9 mouse cellular contexts compared by ENCODE assay signal in the genomic region with DNA sequence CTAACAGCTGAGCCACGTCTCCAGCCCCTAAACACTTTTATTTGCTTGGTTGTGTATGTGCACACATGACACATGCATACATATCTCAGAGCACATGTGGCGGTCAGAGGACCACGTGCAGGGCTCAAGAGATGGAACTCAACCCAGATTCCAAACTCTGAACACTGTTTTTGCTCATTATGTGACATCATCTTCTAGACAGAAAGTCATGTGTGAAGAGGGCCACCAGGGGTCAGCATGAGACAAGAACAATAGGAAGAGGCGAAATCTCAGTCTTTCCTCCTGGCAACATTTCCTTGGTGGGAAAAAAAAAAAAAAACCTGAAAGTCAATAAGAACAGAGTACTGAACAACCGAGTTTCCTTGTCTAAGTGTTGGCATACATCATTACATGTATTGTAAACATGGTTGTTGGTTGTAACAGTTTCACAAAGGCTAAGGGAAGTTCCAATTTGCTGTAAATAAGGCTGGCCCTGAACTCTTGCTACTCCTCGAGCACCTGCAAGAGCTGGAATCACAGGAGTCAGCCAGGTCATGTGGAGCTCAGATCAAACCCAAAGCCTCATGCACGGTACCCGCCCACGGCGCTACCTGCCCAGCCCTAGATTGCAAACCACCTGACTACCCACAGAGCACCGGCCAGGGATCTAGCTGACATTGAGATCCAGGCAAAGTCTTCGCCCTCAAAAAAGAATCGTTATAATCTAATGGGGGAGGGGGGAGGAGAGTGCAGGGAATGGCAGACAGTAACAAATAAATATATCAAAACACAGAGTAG. TPM values are rescaled to one million over a fixed set of nuclear protein-coding genes. Genes with fewer than 3 reads are reported as not detected.
DNase-seq lines count a peak whose midpoint lies in the region; ATAC-seq and TF ChIP-seq lines count a peak whose summit lies in the region.
"Had no signal": no experiment of that assay in that cellular context is flagged by ENCODE, and none has a peak within 500 bp of the region (broad histone marks: within the 10 kb centered on the region; RNA-seq: fewer than 3 reads in every experiment).

No protein-coding gene starts in this region.

- no peaks in the 10 kb centered on the region for H3K27me3 ChIP-seq in kidney, embryonic 15.5 days
- no peaks in the 10 kb centered on the region for H3K27me3 ChIP-seq in liver, embryonic 14.5 days (ENCODE audit: control insufficient read depth, insufficient read depth, low read length)
- H3K27me3 ChIP-seq in stomach, embryonic 16.5 days (ENCODE audit: control insufficient read depth, insufficient read depth, low read length), result no peaks in the 10 kb centered on the region
- H3K27me3 ChIP-seq: limb, embryonic 12.5 days had no signal

- no peak for ATAC-seq in kidney, embryonic 15.5 days (replicated peaks; ENCODE audit: low FRiP score)
- no peak for ATAC-seq in liver, embryonic 14.5 days (ENCODE audit: insufficient read depth)
- peak; percentile 21; the same call in 1 of the 2 replicates for ATAC-seq in stomach, embryonic 16.5 days (ENCODE audit: insufficient read depth, low FRiP score)

- TF ChIP-seq EP300 in liver, embryonic 14.5 days (IDR thresholded peaks at IDR 0.05; ENCODE audit: low read depth), result no peak

- no peak overlapping the region for H3K27ac ChIP-seq in kidney, embryonic 15.5 days
- H3K27ac ChIP-seq in liver, embryonic 14.5 days, result no peak overlapping the region
- H3K27ac ChIP-seq in stomach, embryonic 16.5 days (ENCODE audit: low read length), result no peak overlapping the region
- H3K27ac ChIP-seq: limb, embryonic 12.5 days had no signal

- no peaks in the 10 kb centered on the region for H3K36me3 ChIP-seq in kidney, embryonic 15.5 days
- H3K36me3 ChIP-seq in liver, embryonic 14.5 days (replicated peaks; ENCODE audit: control insufficient read depth, insufficient read depth, low read depth), result no peaks in the 10 kb centered on the region
- no peaks in the 10 kb centered on the region for H3K36me3 ChIP-seq in stomach, embryonic 16.5 days (ENCODE audit: control insufficient read depth, insufficient read depth, low read length)
- H3K36me3 ChIP-seq: limb, embryonic 12.5 days had no signal

- H3K4me3 ChIP-seq in kidney, embryonic 15.5 days (replicated peaks), result no peak overlapping the region
- no peak overlapping the region for H3K4me3 ChIP-seq in liver, embryonic 14.5 days (ENCODE audit: insufficient read depth in 1 of 2, low read depth in 2 of 2, low read length in 2 of 2)
- H3K4me3 ChIP-seq in stomach, embryonic 16.5 days (replicated peaks; ENCODE audit: low read length), result no peak overlapping the region
- H3K4me3 ChIP-seq: limb, embryonic 12.5 days had no signal

- H3K9ac ChIP-seq in kidney, embryonic 15.5 days, result no peak overlapping the region
- H3K9ac ChIP-seq in liver, embryonic 14.5 days (replicated peaks), result no peak overlapping the region
- H3K9ac ChIP-seq in stomach, embryonic 16.5 days (ENCODE audit: low read length), result no peak overlapping the region
- H3K9ac ChIP-seq: limb, embryonic 12.5 days had no signal

- H3K4me1 ChIP-seq in kidney, embryonic 15.5 days, result peaks cover 19% of the 10 kb centered on the region
- H3K4me1 ChIP-seq in liver, embryonic 14.5 days (replicated peaks; ENCODE audit: control insufficient read depth in 2 of 2, insufficient read depth in 2 of 2, low read length in 1 of 2), result no peaks in the 10 kb centered on the region
- H3K4me1 ChIP-seq in stomach, embryonic 16.5 days (ENCODE audit: control insufficient read depth, insufficient read depth, low read length), result 0 out of 2 replicates have a peak, but pooled peaks cover 5% of the 10 kb centered on the region
- H3K4me1 ChIP-seq: limb, embryonic 12.5 days had no signal

- H3K9me3 ChIP-seq in kidney, embryonic 15.5 days (replicated peaks), result no peaks in the 10 kb centered on the region
- H3K9me3 ChIP-seq in liver, embryonic 14.5 days (ENCODE audit: control insufficient read depth, low read length), result no peaks in the 10 kb centered on the region
- H3K9me3 ChIP-seq in stomach, embryonic 16.5 days (replicated peaks; ENCODE audit: control insufficient read depth, low read length), result no peaks in the 10 kb centered on the region
- H3K9me3 ChIP-seq: limb, embryonic 12.5 days had no signal

- peak; percentile 52 for TF ChIP-seq CTCF in liver, embryonic 14.5 days (IDR thresholded peaks at IDR 0.05; ENCODE audit: low read depth)

- peak; percentile 45 for DNase-seq in kidney, adult 11 months
- DNase-seq in ES-CJ7 (ENCODE audit: low read depth, low spot score), result peak; percentile 76
- DNase-seq in brain, adult 2 months (ENCODE audit: low read depth, low spot score), result peak; percentile 68
- peak; percentile 63 for DNase-seq in heart, postnatal 4 days
- no peak for DNase-seq in liver, embryonic 14.5 days (ENCODE audit: low read depth in 3 of 3, low spot score in 3 of 3)
- DNase-seq in natural killer cell, adult 2 months (ENCODE audit: low spot score in 2 of 2), result no peak

- H3K4me2 ChIP-seq in kidney, embryonic 15.5 days, result no peak overlapping the region
- no peak overlapping the region for H3K4me2 ChIP-seq in liver, embryonic 14.5 days (ENCODE audit: low read depth)
- no peak overlapping the region for H3K4me2 ChIP-seq in stomach, embryonic 16.5 days (ENCODE audit: low read depth, low read length)
- H3K4me2 ChIP-seq: limb, embryonic 12.5 days had no signal

- WGBS in kidney, embryonic 15.5 days, result 49% methylated on average over 13 of the region's 13 CpGs
- 42% methylated on average over 13 of the region's 13 CpGs for WGBS in liver, embryonic 14.5 days (ENCODE audit: insufficient replicate concordance)
- WGBS in stomach, embryonic 16.5 days, result 47% methylated on average over 13 of the region's 13 CpGs

RNA-seq across cellular contexts. Expression of a gene that starts 23.8 kb away (rescaled TPM):
- polyA plus RNA-seq in kidney, embryonic 15.5 days (2015; fragmentation: Nextera tagmentation; extraction: Ambion mirVana), result 6.8 and 8.3 TPM in 2 replicates
- not detected for total RNA-seq in heart, postnatal 4 days (2021)
- polyA plus RNA-seq in liver, embryonic 14.5 days (2012; rRNA removed), result 1.5 TPM in 2 replicates
- polyA plus RNA-seq in liver, embryonic 14.5 days (2014; fragmentation: Nextera tagmentation; extraction: Ambion mirVana), result 1.6 and 2.9 TPM in 2 replicates
- polyA plus RNA-seq in stomach, embryonic 16.5 days (2015; fragmentation: Nextera tagmentation; extraction: Ambion mirVana), result 0.09 and 0.17 TPM in 2 replicates
- polyA plus RNA-seq: limb, embryonic 12.5 days had no signal

RNA-seq across cellular contexts. Expression of a gene that starts 50.5 kb away (rescaled TPM):
- 21.6 and 26.5 TPM in 2 replicates for polyA plus RNA-seq in kidney, embryonic 15.5 days (2015; fragmentation: Nextera tagmentation; extraction: Ambion mirVana)
- not detected for total RNA-seq in heart, postnatal 4 days (2021)
- polyA plus RNA-seq in liver, embryonic 14.5 days (2012; rRNA removed), result 0.01 TPM in 1 of 2 replicates, not detected in the other
- polyA plus RNA-seq in liver, embryonic 14.5 days (2014; fragmentation: Nextera tagmentation; extraction: Ambion mirVana), result not detected in 2 replicates
- polyA plus RNA-seq in stomach, embryonic 16.5 days (2015; fragmentation: Nextera tagmentation; extraction: Ambion mirVana), result 0.05 TPM in 1 of 2 replicates, not detected in the other
- polyA plus RNA-seq: limb, embryonic 12.5 days had no signal

Comparison
In these comparisons a context has a peak if more than half of its experiments do, and no peak if none do; other contexts are left out.
1. DNase-seq: peak in kidney, adult 11 months (single experiment), ES-CJ7 (single experiment), brain, adult 2 months (single experiment) and heart, postnatal 4 days (single experiment); none in liver, embryonic 14.5 days (0 of 3) and natural killer cell, adult 2 months (0 of 2).
2. RNA of a gene that starts 50.5 kb away (polyA plus RNA-seq): 21.6 to 26.5 TPM in kidney, embryonic 15.5 days; 0.01 TPM in liver, embryonic 14.5 days and 0.05 TPM in stomach, embryonic 16.5 days; every median in the first group is over 10 times any median in the second.